Mouse (Mus musculus) hindbrain, postnatal 0 days (tissue): Measurements from ENCODE around the gene Cyp24a1. TPM values are rescaled to one million over a fixed set of nuclear protein-coding genes. Genes with fewer than 3 reads are reported as not detected.

ENCODE experiments used
- ATAC-seq: fragments of 200-750 bp; cut with Nextera tagmentation; 2 replicates; pipeline ENCODE4 v1.8.0; 2017; ENCODE audit warnings: mild to moderate bottlenecking, moderate TSS enrichment, moderate library complexity
- DNase-seq: peaks from one replicate; pipeline ENCODE4 v3.0.0-alpha.2; 2015; ENCODE audit warnings: low spot score
- H3K27ac ChIP-seq: fragments of 300-500 bp; sonication (generic); 2 replicates; pipeline ENCODE4 v1.5.1; 2014; ENCODE audit warnings: mild to moderate bottlenecking
- H3K27me3 ChIP-seq: fragments of 300-500 bp; sonication (generic); 2 replicates; pipeline ENCODE4 v1.6.1; 2014; ENCODE audit warnings: low read length, mixed read lengths; ENCODE audit not compliant: insufficient read depth
- H3K36me3 ChIP-seq: fragments of 300-500 bp; sonication (generic); 2 replicates; pipeline ENCODE4 v1.6.1; 2014; ENCODE audit warnings: low read length, mixed read lengths; ENCODE audit not compliant: insufficient read depth
- H3K4me1 ChIP-seq: fragments of 300-500 bp; sonication (generic); 2 replicates; pipeline ENCODE4 v1.6.1; 2014; ENCODE audit warnings: antibody characterized with exemption, low read length, mixed read lengths; ENCODE audit not compliant: insufficient read depth
- H3K4me2 ChIP-seq: fragments of 300-500 bp; sonication (generic); 2 replicates; pipeline ENCODE4 v1.6.1; 2014; ENCODE audit warnings: low read depth, mild to moderate bottlenecking, low read length, moderate library complexity, mixed read lengths
- H3K4me3 ChIP-seq: fragments of 300-500 bp; sonication (generic); 2 replicates; pipeline ENCODE4 v1.5.1; 2014; ENCODE audit warnings: low read length
- H3K9ac ChIP-seq: fragments of 300-500 bp; sonication (generic); replicated peaks from 2 replicates; pipeline ENCODE4 v1.6.1; 2014; ENCODE audit warnings: mild to moderate bottlenecking, low read length, moderate library complexity, mixed read lengths
- H3K9me3 ChIP-seq: fragments of 300-500 bp; sonication (generic); 2 replicates; pipeline ENCODE4 v1.6.1; 2016; ENCODE audit warnings: low read length, mixed read lengths
- CTCF ChIP-seq: IDR thresholded peaks from 2 replicates; pipeline ENCODE4 v1.5.1; 2016; ENCODE audit warnings: antibody characterized with exemption, control low read depth, low read depth
- WGBS: fragments of 180-500 bp; shearing (Covaris S2); extraction: QIAGEN DNeasy Blood & Tissue Kit; methylation state at CpG from one replicate; pipeline ENCODE4 v1.1.7; 2014; 5-methylcytosine and 5-hydroxymethylcytosine counted together
- polyA plus RNA-seq: library from polyadenylated mRNA; unstranded; fragments of >200 nt; fragmentation: Nextera tagmentation; extraction: Ambion mirVana; gene quantifications from 2 replicates; pipeline ENCODE4 v1.2.1, GENCODE M21; 2015
- total RNA-seq: library from RNA; depleted of rRNA; stranded (reverse); fragments of >200 nt; gene quantifications from 2 replicates; pipeline ENCODE4 v1.2.3, GENCODE M21; 2014; rRNA removed

The Cyp24a1 gene
- total RNA-seq (not detected in 2 replicates), polyA plus RNA-seq (0.08 and 0.09 TPM in 2 replicates)

DNA sequence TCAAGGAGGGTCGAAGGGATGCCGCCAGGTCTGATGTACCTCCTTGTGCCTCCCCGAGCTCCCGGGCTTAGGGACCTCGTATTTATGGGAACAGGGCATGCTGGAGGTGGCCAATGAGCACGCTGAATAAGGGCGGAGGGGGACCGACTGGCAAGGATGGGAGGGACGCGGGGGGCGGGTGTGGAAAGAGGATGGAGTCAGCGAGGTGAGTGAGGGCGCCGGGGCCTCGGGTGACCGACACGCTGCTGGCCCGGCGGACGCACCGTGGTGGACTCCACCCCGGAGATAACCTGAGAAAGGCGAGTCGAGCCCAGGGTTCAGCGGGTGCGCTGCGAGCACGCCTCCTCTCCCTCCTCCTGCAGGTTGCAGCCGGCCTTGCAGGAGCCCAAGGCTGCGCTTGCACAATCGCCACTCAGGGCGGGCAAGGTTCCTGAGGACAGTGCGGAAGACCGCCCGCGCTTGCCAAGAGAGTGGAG lies at the start of gene Cyp24a1:
Gene Cyp24a1 (minus strand): TSS at position 55 of the 476 bp plus-strand sequence.
- DNase-seq (peak; percentile 32), ATAC-seq (peak; percentile 59; the same call in 1 of the 2 replicates)
- peaks cover 35% of the 10 kb centered on the region; the same call in 1 of the 2 replicates for H3K27me3 ChIP-seq
- peaks cover 8% of the 10 kb centered on the region; the same call in 1 of the 2 replicates for H3K4me1 ChIP-seq
- peak within 1 kb of the TSS; percentile 50 for H3K4me2 ChIP-seq
- H3K27ac ChIP-seq, result no peak within 1 kb of the TSS
- peak within 1 kb of the TSS; percentile 29 for H3K4me3 ChIP-seq
- peak; percentile 60 for TF ChIP-seq CTCF
- H3K9ac ChIP-seq, result no peak within 1 kb of the TSS
- no peaks in the 10 kb centered on the region for H3K36me3 ChIP-seq
- under 1% methylated on average over 35 of the region's 36 CpGs for WGBS
- no peaks in the 10 kb centered on the region for H3K9me3 ChIP-seq

DNA sequence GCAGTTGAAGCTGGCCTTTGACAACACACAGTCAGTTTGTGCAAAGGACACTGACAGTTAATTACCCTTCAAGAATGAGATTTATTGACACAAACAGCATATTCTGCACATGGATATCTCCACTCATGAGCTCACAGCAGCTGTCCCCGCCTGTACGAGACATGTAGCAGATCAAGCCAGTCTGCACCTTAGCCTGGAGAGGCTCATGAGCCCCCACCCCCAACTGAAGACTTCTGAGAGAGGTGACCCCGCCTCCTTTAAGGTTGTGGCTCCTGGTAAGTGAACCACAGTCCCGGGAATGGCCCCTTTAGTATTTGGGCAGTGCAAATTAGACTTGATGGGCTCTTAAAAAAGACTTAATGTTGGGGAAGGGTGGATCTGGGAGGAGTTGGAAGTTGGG lies 48.8 kb upstream of the Cyp24a1 start:
- 75% methylated on average over 4 of the region's 4 CpGs for WGBS
- DNase-seq, result no peak
- no peak overlapping the region for H3K4me2 ChIP-seq

GRCm38 (mm10) chr2:170544950-170545349 lies 48.0 kb upstream of the Cyp24a1 start:
- ATAC-seq, result no peak
- no peaks in the 10 kb centered on the region for H3K27me3 ChIP-seq
- H3K4me2 ChIP-seq, result no peak overlapping the region
- H3K27ac ChIP-seq, result no peak overlapping the region
- 0 out of 2 replicates have a peak, but pooled peaks cover 3% of the 10 kb centered on the region for H3K4me1 ChIP-seq
- no peak overlapping the region for H3K4me3 ChIP-seq
- no peak for TF ChIP-seq CTCF
- no peaks in the 10 kb centered on the region for H3K9me3 ChIP-seq
- no peak for DNase-seq
- no peaks in the 10 kb centered on the region for H3K36me3 ChIP-seq
- WGBS, result 89% methylated on average over 7 of the region's 7 CpGs
- H3K9ac ChIP-seq, result no peak overlapping the region

More for the DNA sequence above, 48.8 kb upstream of the Cyp24a1 start:
- H3K27ac ChIP-seq, result no peak overlapping the region
- no peaks in the 10 kb centered on the region for H3K36me3 ChIP-seq
- no peaks in the 10 kb centered on the region for H3K9me3 ChIP-seq
- H3K9ac ChIP-seq, result no peak overlapping the region
- TF ChIP-seq CTCF, result no peak
- H3K4me3 ChIP-seq, result no peak overlapping the region
- 0 out of 2 replicates have a peak, but pooled peaks cover 3% of the 10 kb centered on the region for H3K4me1 ChIP-seq
- no peak for ATAC-seq
- H3K27me3 ChIP-seq, result no peaks in the 10 kb centered on the region

DNA sequence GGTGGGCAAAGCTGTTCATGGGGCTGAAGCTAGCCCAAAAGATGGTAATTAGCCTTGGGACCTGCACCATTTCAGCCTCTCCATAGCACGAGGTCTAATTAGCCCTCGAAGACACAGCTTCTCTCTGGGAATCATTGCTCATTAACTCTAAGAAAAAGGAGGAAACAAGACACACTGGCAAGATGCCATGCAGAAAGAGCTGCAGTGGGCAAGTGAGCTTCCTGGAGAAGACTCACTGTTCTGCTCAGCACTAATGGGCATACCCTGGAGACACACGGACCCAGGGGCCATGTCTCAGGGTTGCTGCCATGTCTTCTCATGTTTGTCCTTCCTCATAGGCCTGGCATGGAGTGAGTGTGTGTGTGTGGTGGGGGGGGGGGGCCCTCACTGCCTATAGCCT lies 47.2 kb upstream of the Cyp24a1 start:
- Histone ChIP-seq H3K36me3 (no peaks in the 10 kb centered on the region), H3K9me3 (no peaks in the 10 kb centered on the region), H3K4me2 (no peak overlapping the region), H3K4me1 (0 out of 2 replicates have a peak, but pooled peaks cover 3% of the 10 kb centered on the region), H3K27ac (no peak overlapping the region), H3K27me3 (no peaks in the 10 kb centered on the region), H3K4me3 (no peak overlapping the region), H3K9ac (no peak overlapping the region)
- DNase-seq (no peak), ATAC-seq (no peak)
- no peak for TF ChIP-seq CTCF
- 57% methylated on average over 3 of the region's 3 CpGs for WGBS

- no peak for ATAC-seq
- TF ChIP-seq CTCF, result no peak
Observed at GRCm38 (mm10) chr2:170543625-170544024, 46.7 kb upstream of the Cyp24a1 start.

DNA sequence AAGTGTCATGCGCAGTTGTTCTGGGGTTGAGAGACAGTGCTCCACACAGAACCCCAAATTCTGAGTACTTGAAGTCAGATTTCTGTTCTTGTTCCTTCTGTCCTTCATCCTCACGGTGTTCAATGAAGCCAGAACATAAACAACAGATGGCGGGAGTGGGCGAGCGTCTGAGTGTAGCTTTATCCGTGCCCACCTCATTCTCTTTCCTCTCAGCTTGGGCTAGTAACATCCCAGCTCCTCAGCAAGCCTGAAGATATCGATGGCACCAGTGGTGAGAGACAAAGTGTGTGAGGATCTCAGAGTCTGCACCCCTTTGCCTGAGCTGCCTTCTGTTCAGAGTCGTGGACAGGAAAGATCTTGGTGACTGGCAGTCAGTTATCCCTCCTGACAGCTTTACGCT lies 42.3 kb upstream of the Cyp24a1 start:
- no peak for ATAC-seq
- no peaks in the 10 kb centered on the region for H3K27me3 ChIP-seq
- no peak overlapping the region for H3K4me2 ChIP-seq
- no peaks in the 10 kb centered on the region for H3K4me1 ChIP-seq
- H3K36me3 ChIP-seq, result no peaks in the 10 kb centered on the region
- no peak for TF ChIP-seq CTCF
- no peak overlapping the region for H3K4me3 ChIP-seq
- no peaks in the 10 kb centered on the region for H3K9me3 ChIP-seq
- H3K27ac ChIP-seq, result no peak overlapping the region
- DNase-seq, result no peak
- no peak overlapping the region for H3K9ac ChIP-seq
- WGBS, result 76% methylated on average over 9 of the region's 9 CpGs

More at GRCm38 (mm10) chr2:170543625-170544024, 46.7 kb upstream of the Cyp24a1 start:
- no peak overlapping the region for H3K27ac ChIP-seq
- H3K4me3 ChIP-seq, result no peak overlapping the region
- H3K9me3 ChIP-seq, result no peaks in the 10 kb centered on the region
- 0 out of 2 replicates have a peak, but pooled peaks cover 3% of the 10 kb centered on the region for H3K4me1 ChIP-seq
- H3K27me3 ChIP-seq, result no peaks in the 10 kb centered on the region
- WGBS, result 83% methylated on average over 5 of the region's 5 CpGs
- no peaks in the 10 kb centered on the region for H3K36me3 ChIP-seq
- no peak overlapping the region for H3K9ac ChIP-seq
- DNase-seq, result no peak
- no peak overlapping the region for H3K4me2 ChIP-seq

DNA sequence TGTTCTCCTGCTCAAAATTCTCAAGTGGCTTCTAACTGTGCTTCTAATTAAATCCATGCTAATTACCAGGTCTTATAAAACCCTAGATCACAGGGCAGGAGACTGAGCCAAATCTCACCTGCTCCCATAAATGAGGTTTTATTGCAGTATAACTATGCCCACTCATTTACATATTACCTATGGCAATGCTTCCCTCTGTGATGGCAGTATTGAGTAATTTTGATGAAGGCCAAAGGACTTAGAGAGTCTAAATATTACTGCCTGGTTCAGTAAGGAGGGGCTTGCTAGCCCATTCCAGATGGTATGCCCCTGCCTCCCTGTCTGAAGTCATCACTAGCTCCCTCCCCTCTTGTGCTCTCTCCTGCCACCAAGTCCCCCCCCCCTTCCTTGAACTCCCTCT lies 38.9 kb upstream of the Cyp24a1 start:
- TF ChIP-seq CTCF, result no peak
- H3K27ac ChIP-seq, result no peak overlapping the region

More for the DNA sequence above, 38.9 kb upstream of the Cyp24a1 start:
- Histone ChIP-seq H3K4me1 (no peaks in the 10 kb centered on the region), H3K36me3 (no peaks in the 10 kb centered on the region), H3K27me3 (no peaks in the 10 kb centered on the region), H3K4me3 (no peak overlapping the region), H3K9ac (no peak overlapping the region), H3K9me3 (no peaks in the 10 kb centered on the region), H3K4me2 (no peak overlapping the region)
- ATAC-seq (peak; percentile 55; the same call in 1 of the 2 replicates), DNase-seq (peak; percentile 43)
